Mouse (Mus musculus): ENCODE measurements at regions not wholly inside any gene's neighbourhood (a gene's known extent, or its start where the extent isn't known, plus 50 kb on each side); places are given as distances from the start of the nearest gene placed in this dataset.

DNA sequence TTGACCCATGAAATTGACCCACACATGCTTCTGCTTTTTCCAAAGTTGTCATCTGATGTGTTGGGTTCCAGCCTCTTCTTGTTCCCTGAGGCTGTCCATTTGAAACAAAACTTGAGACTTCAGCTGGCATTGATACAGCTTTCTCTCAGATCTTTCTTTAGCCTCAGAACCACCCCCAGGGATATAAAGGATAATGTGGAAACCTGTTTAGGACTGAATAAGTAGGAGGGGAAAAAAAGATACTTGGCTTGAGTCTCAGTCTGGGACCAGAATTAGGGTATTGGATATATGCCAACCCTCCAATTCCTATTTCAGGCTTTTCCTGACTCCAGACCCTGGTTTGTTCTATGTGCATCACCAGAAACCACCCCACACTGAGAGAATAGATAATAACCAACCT lies 579.7 kb upstream of the Camk1g start:
- DNase-seq (ENCODE audit: extremely low spot score) = no peak

DNA sequence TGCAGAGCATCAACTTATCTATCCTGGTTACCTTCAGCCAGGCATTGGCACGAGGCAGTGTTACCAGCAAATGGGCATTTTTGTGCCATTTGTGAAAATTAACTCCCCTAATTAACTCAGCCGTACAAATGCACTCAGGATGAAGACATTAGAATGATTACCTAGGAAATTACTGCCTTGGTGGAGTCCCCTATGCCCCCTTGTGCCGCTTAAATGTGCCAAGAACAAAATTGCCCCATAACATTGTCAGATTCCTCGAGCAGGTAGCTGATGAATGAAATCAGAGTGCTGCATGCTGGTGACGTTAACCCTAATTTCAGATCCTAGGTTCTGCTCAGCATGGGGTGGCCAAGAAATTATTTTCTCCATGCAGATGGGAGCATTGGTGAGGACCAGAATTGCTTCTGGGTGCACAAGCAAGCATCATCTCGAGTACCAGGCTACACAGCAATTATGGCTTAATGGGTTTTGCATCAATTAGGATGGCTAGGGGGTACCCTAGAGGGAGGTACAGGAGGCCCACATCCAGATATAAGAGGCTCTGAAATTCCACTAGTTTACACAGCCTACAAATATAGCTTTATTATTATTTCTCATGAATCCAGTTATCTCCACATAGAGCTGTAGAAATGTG lies 577.0 kb upstream of the Camk1g start:
- no peak for DNase-seq (ENCODE audit: extremely low spot score)

GRCm38 (mm10) chr1:193935969-193936368 lies 565.9 kb upstream of the Camk1g start:
- no peak for DNase-seq (ENCODE audit: extremely low spot score)

- DNase-seq (ENCODE audit: extremely low spot score) = no peak
These were observed 564.2 kb upstream of the Camk1g start for GRCm38 (mm10) chr1:193934308-193934707.

DNA sequence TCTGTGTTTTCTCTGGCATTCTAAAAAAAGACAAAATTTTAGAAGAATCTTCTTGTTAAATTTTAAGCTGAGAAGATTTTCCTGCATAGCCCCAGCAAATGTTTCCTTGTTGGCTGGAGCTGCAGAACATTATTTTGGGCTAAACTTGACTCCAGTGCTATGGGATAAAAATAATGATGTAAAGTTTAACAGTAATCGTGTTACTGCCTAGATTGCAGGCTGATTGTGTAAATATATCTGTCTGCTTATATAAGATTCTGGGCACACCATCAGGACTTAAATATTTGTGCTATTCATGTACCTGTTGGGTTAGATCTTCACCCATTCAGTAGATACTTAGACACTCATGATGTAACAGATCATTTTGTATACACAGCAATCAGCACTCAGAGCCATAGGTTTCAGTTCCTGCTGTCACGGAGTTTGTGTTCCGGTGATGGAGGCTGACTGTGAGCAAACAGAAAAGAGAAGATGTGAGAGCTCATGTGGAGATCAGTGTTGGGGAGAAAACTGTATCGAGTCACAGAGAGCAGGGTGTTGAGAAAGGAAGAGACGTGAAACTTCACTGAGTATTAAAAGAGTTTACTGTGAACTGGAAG lies 561.1 kb upstream of the Camk1g start:
- DNase-seq (ENCODE audit: extremely low spot score) = no peak

DNA sequence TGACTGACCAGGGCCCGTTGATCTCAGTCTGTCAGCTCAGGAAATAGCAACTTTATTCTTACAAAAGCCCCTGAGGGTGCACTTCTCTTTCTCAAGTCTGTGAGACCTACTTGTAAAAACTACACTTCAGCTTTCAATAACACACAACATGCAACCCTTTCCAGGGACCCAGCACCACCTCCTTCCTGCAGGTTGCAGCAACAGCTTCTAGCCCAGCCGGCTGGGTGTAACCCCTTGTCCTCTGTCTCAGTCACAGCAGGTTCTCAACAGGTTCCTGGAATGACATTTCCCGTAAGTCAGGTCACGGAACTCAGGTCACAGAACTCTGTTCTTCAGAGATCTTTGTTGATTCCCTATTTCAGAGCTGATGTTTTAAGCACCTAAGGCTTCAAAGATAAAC lies 558.5 kb upstream of the Camk1g start:
- no peak for DNase-seq (ENCODE audit: extremely low spot score)

GRCm38 (mm10) chr1:193922756-193923155 lies 552.7 kb upstream of the Camk1g start:
- no peak for DNase-seq (ENCODE audit: extremely low spot score)

DNA sequence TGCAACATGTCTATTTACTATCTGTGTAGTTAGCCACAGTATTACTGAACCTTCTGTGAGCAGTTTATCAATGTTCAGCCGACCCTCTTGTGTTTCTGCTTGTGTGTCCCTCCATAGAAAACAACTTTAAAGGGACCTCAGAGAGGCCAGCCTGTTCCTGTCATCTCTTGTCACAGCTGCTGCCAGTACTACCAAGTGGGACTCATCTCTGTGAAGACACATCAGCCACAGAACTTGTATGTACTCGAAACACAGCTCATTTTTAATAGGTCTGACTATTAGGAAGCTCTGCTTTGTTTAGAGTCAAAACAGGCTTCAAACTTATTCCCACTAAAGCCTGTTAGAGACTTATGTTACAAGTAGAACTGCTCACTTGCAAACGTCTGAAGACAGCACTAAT lies 549.1 kb upstream of the Camk1g start:
- no peak for DNase-seq (ENCODE audit: extremely low spot score)

GRCm38 (mm10) chr1:193905711-193906110 lies 535.6 kb upstream of the Camk1g start:
- DNase-seq (ENCODE audit: extremely low spot score) = no peak

- DNase-seq (ENCODE audit: extremely low spot score) = no peak
These were observed 524.0 kb upstream of the Camk1g start for GRCm38 (mm10) chr1:193894072-193894471.

DNA sequence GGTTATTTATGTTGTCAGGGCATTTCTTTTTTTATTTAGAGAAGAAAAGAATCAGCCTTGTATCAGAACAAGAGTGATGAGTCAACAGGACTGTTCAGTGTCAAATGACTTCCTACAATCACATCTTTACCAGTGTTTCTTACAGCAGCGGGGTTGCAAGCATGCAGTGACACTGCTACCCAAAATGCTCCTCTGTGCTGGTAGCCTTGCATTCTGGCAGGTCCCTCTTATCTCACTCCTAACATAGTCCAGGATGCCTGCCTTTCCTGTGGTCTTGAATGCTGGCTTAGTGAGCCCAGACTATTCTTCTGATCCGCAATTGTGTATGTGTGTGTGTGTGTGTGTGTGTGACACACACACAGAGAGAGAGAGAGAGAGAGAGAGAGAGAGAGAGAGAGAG lies 506.4 kb upstream of the Camk1g start:
- DNase-seq (ENCODE audit: extremely low spot score) = no peak

DNA sequence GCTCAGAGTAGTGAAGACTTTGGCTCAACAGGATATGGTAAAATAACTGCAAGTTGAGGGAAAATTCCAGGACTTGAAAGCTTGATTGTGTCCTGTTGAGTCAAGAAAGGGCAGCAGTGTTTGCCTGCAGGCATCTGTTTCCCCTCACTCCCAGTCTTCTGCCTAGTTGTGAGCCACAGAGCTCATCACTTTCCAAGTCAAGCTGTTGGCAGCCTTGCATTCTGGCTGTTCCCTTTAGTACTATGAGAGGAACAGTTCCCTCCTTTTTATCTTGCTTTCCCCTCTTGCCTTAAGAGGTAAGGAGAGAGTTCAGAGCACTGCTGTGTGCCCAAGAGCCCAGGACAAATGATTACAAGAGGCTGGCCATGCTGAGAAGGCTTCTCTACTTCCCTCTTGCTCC lies 506.0 kb upstream of the Camk1g start:
- no peak for DNase-seq (ENCODE audit: extremely low spot score)

- no peak for DNase-seq (ENCODE audit: extremely low spot score)
These were observed 505.2 kb upstream of the Camk1g start for GRCm38 (mm10) chr1:193875287-193875686.

GRCm38 (mm10) chr1:193870731-193871130 lies 500.6 kb upstream of the Camk1g start:
- DNase-seq (ENCODE audit: extremely low spot score) = no peak

- no peak for DNase-seq (ENCODE audit: extremely low spot score)
These were observed 498.7 kb upstream of the Camk1g start for GRCm38 (mm10) chr1:193868639-193869320.

DNA sequence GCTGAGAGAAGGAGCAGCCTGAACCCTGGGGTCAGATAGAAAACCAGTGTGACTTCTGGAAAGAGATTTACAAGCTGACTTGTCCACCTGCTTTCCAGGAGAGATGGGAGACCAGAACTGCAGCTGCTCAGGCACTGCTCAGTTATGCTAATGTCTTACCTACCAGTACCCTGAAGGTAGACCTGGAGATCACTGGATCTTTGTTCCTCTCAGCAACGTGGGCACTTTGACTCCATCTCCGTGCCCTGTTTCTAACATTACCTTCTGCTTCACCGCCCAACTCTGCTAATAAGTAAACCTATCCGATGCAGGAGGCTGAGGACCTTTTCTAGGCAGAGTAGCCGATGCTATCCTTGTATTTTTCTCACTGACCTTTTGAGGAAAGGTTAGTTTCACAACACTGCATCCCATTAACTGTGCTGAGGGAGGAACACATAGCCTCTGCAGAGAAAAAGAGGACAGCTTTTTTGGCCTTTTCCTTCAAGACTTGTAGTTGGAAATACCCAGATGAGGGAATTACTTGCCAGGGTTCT lies 490.7 kb upstream of the Camk1g start:
- DNase-seq (ENCODE audit: extremely low spot score) = no peak

GRCm38 (mm10) chr1:193860354-193860753 lies 490.3 kb upstream of the Camk1g start:
- no peak for DNase-seq (ENCODE audit: extremely low spot score)

DNA sequence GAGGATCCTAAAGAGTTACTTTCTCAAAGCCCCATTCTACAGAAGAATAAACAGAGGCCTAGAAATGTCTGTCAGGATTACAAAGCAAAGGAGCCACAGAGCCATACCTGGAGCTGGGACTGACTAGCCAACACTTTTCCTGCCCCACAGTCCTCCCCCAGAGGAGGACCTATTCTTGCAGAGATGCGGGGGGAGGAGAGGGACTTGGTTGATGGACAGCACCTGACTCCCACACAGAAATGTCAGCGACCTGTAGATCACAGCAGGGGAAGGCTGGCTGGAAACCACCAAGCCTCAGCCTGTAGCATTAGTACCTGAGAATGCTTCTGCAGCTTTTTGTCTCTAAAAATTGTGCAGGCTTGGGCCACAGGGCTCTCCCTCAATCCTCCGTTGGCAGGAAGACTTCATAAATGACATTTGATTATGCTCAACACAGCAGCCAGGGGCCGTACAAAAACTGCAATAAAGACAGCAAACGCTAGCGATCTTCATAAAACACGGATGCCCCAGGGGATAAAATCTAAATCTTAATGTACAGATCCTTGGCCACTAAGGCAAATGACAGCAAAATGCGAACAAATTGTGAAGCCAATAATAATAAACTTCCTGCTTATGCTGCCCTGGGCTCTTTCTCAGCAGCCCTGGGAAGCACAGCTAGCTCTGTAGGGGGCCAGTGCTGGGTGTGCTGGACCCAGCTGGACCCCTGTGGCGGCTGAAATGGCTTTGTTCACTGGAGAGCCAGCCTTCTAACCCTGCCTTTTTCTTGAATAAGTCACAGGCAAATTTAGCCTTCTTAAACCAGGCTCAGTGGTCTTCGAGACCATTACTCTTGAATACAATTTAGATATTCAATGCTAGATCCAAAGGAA lies 489.4 kb upstream of the Camk1g start:
- DNase-seq (ENCODE audit: extremely low spot score) = no peak

GRCm38 (mm10) chr1:193847922-193848321 lies 477.8 kb upstream of the Camk1g start:
- no peak for DNase-seq (ENCODE audit: extremely low spot score)

- DNase-seq (ENCODE audit: extremely low spot score) = no peak
These were observed 474.8 kb upstream of the Camk1g start for GRCm38 (mm10) chr1:193844868-193845267.

GRCm38 (mm10) chr1:193844461-193844860 lies 474.4 kb upstream of the Camk1g start:
- no peak for DNase-seq (ENCODE audit: extremely low spot score)

DNA sequence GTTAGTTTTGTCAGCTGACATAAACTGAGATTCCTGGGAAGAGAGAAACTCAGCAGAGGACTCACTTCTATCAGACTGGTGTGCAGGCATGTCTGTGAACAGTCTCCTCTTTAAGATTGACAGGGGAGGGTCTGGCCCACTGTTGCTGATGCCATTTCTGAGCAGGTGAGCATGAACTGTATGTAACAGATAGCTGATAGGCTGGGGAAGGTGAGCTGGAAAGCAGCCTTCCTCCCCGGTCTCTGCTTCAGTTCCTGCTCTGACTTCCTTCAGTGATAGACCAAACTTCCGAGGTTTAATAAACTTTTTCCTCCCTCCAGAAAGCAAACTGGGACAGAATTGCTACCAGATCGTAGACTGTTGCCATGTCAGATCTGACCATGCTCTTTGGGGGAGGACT lies 430.9 kb upstream of the Camk1g start:
- DNase-seq (ENCODE audit: extremely low spot score) = no peak

All from embryo, embryonic 9.5 days (tissue).